Mouse (Mus musculus) intestine, embryonic 15.5 days (tissue): ENCODE measurements at regions not wholly inside any gene's neighbourhood (a gene's known extent, or its start where the extent isn't known, plus 50 kb on each side); places are given as distances from the start of the nearest gene placed in this dataset.
"Not testable (repeated sequence)": the region's sequence is repeated elsewhere in the genome, so short reads cannot be mapped to it uniquely, and the experiment has no call there.

Source experiments
- ATAC-seq: fragments of 200-750 bp; cut with Nextera tagmentation; 2 replicates; pipeline ENCODE4 v1.8.0; 2017; ENCODE audit warnings: moderate TSS enrichment, moderate library complexity
- H3K27ac ChIP-seq: fragments of 300-500 bp; sonication (generic); 2 replicates; pipeline ENCODE4 v1.5.1; 2015; ENCODE audit warnings: mild to moderate bottlenecking, inconsistent platforms
- H3K27me3 ChIP-seq: fragments of 300-500 bp; sonication (generic); replicated peaks from 2 replicates; pipeline ENCODE4 v1.6.1; 2015; ENCODE audit warnings: inconsistent platforms
- H3K36me3 ChIP-seq: fragments of 300-500 bp; sonication (generic); 2 replicates; pipeline ENCODE4 v1.6.1; 2015; ENCODE audit warnings: inconsistent platforms
- H3K4me1 ChIP-seq: fragments of 300-500 bp; sonication (generic); replicated peaks from 2 replicates; pipeline ENCODE4 v1.6.1; 2015; ENCODE audit warnings: inconsistent platforms
- H3K4me2 ChIP-seq: fragments of 300-500 bp; sonication (generic); replicated peaks from 2 replicates; pipeline ENCODE4 v1.6.1; 2015; ENCODE audit warnings: mild to moderate bottlenecking, inconsistent platforms
- H3K4me3 ChIP-seq: fragments of 300-500 bp; sonication (generic); replicated peaks from 2 replicates; pipeline ENCODE4 v1.5.1; 2015; ENCODE audit warnings: inconsistent platforms
- H3K9ac ChIP-seq: fragments of 300-500 bp; sonication (generic); 2 replicates; pipeline ENCODE4 v1.6.1; 2015; ENCODE audit warnings: inconsistent platforms
- H3K9me3 ChIP-seq: fragments of 300-500 bp; sonication (generic); 2 replicates; pipeline ENCODE4 v1.6.1; 2016; ENCODE audit warnings: inconsistent platforms
- WGBS: fragments of 180-500 bp; shearing (Covaris S2); methylation state at CpG from one replicate; pipeline ENCODE4 v1.1.7; 2015; 5-methylcytosine and 5-hydroxymethylcytosine counted together

GRCm38 (mm10) chr1:94582526-94582925 lies 530.2 kb upstream of the Pdcd1 start:
- H3K36me3 ChIP-seq = no peaks in the 10 kb centered on the region
- no peaks in the 10 kb centered on the region for H3K9me3 ChIP-seq
- H3K4me1 ChIP-seq = no peaks in the 10 kb centered on the region
- H3K27me3 ChIP-seq = no peaks in the 10 kb centered on the region
- H3K27ac ChIP-seq = no peak overlapping the region
- ATAC-seq = peak; percentile 43; the same call in 1 of the 2 replicates
- no peak overlapping the region for H3K4me3 ChIP-seq
- no peak overlapping the region for H3K4me2 ChIP-seq
- no peak overlapping the region for H3K9ac ChIP-seq

GRCm38 (mm10) chr1:94581650-94582405 lies 529.5 kb upstream of the Pdcd1 start:
- WGBS = 42% methylated on average over 4 of the region's 4 CpGs
- Histone ChIP-seq H3K4me2 (no peak overlapping the region), H3K9ac (no peak overlapping the region), H3K4me1 (no peaks in the 10 kb centered on the region), H3K9me3 (no peaks in the 10 kb centered on the region), H3K27ac (no peak overlapping the region), H3K4me3 (no peak overlapping the region), H3K36me3 (no peaks in the 10 kb centered on the region), H3K27me3 (no peaks in the 10 kb centered on the region)
- ATAC-seq = no peak; the same call in 1 of the 2 replicates

GRCm38 (mm10) chr1:94532773-94533541 lies 480.6 kb upstream of the Pdcd1 start:
- no peaks in the 10 kb centered on the region for H3K4me1 ChIP-seq
- H3K4me3 ChIP-seq = no peak overlapping the region
- WGBS = 81% methylated on average over 4 of the region's 4 CpGs
- H3K27ac ChIP-seq = no peak overlapping the region
- H3K9me3 ChIP-seq = no peaks in the 10 kb centered on the region
- H3K9ac ChIP-seq = no peak overlapping the region
- no peaks in the 10 kb centered on the region for H3K36me3 ChIP-seq
- H3K27me3 ChIP-seq = no peaks in the 10 kb centered on the region
- ATAC-seq = no peak
- no peak overlapping the region for H3K4me2 ChIP-seq

GRCm38 (mm10) chr1:94504080-94504520 lies 451.7 kb upstream of the Pdcd1 start:
- Histone ChIP-seq H3K4me3 (no peak overlapping the region), H3K27ac (no peak overlapping the region), H3K4me1 (no peaks in the 10 kb centered on the region), H3K36me3 (no peaks in the 10 kb centered on the region), H3K9me3 (no peaks in the 10 kb centered on the region), H3K27me3 (no peaks in the 10 kb centered on the region), H3K9ac (no peak overlapping the region), H3K4me2 (no peak overlapping the region)
- no peak for ATAC-seq
- WGBS = 31% methylated on average over 4 of the region's 4 CpGs

GRCm38 (mm10) chr1:94503379-94504079 lies 451.2 kb upstream of the Pdcd1 start:
- no peaks in the 10 kb centered on the region for H3K27me3 ChIP-seq
- no peak overlapping the region for H3K4me2 ChIP-seq
- no peak for ATAC-seq
- no peaks in the 10 kb centered on the region for H3K9me3 ChIP-seq
- 70% methylated on average over 6 of the region's 6 CpGs for WGBS
- no peaks in the 10 kb centered on the region for H3K4me1 ChIP-seq
- no peak overlapping the region for H3K9ac ChIP-seq
- no peak overlapping the region for H3K27ac ChIP-seq
- H3K36me3 ChIP-seq = no peaks in the 10 kb centered on the region
- no peak overlapping the region for H3K4me3 ChIP-seq

GRCm38 (mm10) chr1:94502066-94502861 lies 449.9 kb upstream of the Pdcd1 start:
- no peak overlapping the region for H3K4me2 ChIP-seq
- no peak overlapping the region for H3K27ac ChIP-seq
- H3K4me3 ChIP-seq = no peak overlapping the region
- H3K36me3 ChIP-seq = no peaks in the 10 kb centered on the region
- no peaks in the 10 kb centered on the region for H3K27me3 ChIP-seq
- H3K4me1 ChIP-seq = no peaks in the 10 kb centered on the region
- 40% methylated on average over 6 of the region's 6 CpGs for WGBS
- no peak for ATAC-seq
- H3K9me3 ChIP-seq = no peaks in the 10 kb centered on the region
- no peak overlapping the region for H3K9ac ChIP-seq

GRCm38 (mm10) chr1:94496992-94497391 lies 444.6 kb upstream of the Pdcd1 start:
- Histone ChIP-seq H3K9ac (no peak overlapping the region), H3K4me3 (no peak overlapping the region), H3K36me3 (no peaks in the 10 kb centered on the region), H3K9me3 (no peaks in the 10 kb centered on the region), H3K27ac (no peak overlapping the region), H3K27me3 (no peaks in the 10 kb centered on the region), H3K4me1 (no peaks in the 10 kb centered on the region), H3K4me2 (no peak overlapping the region)
- 79% methylated on average over 2 of the region's 2 CpGs for WGBS
- no peak for ATAC-seq

- H3K4me2 ChIP-seq = no peak overlapping the region
- 92% methylated on average over 3 of the region's 3 CpGs for WGBS
Measured at GRCm38 (mm10) chr1:94496341-94496740, 444.0 kb upstream of the Pdcd1 start.

GRCm38 (mm10) chr1:94487062-94487461 lies 434.7 kb upstream of the Pdcd1 start:
- Histone ChIP-seq H3K27ac (no peak overlapping the region), H3K36me3 (no peaks in the 10 kb centered on the region), H3K9me3 (no peaks in the 10 kb centered on the region), H3K27me3 (no peaks in the 10 kb centered on the region), H3K9ac (no peak overlapping the region), H3K4me2 (no peak overlapping the region), H3K4me3 (no peak overlapping the region), H3K4me1 (no peaks in the 10 kb centered on the region)
- no peak for ATAC-seq
- WGBS = 79% methylated on average over 3 of the region's 3 CpGs

More at GRCm38 (mm10) chr1:94496341-94496740, 444.0 kb upstream of the Pdcd1 start:
- H3K4me1 ChIP-seq = no peaks in the 10 kb centered on the region
- H3K36me3 ChIP-seq = no peaks in the 10 kb centered on the region
- H3K9ac ChIP-seq = no peak overlapping the region
- no peaks in the 10 kb centered on the region for H3K9me3 ChIP-seq
- no peak for ATAC-seq
- no peaks in the 10 kb centered on the region for H3K27me3 ChIP-seq
- H3K27ac ChIP-seq = no peak overlapping the region
- H3K4me3 ChIP-seq = no peak overlapping the region

- 96% methylated on average over 18 of the region's 18 CpGs for WGBS
- H3K27ac ChIP-seq, H3K9ac ChIP-seq, H3K4me1 ChIP-seq, H3K4me2 ChIP-seq, H3K36me3 ChIP-seq, H3K4me3 ChIP-seq, H3K9me3 ChIP-seq, H3K27me3 ChIP-seq: not testable (repeated sequence)
- ATAC-seq = peak; percentile 97
Measured at GRCm38 (mm10) chr1:94469834-94470233, 417.5 kb upstream of the Pdcd1 start.

- Histone ChIP-seq H3K27me3 (no peaks in the 10 kb centered on the region), H3K4me3 (no peak overlapping the region), H3K9ac (no peak overlapping the region), H3K27ac (no peak overlapping the region), H3K4me1 (no peaks in the 10 kb centered on the region), H3K36me3 (no peaks in the 10 kb centered on the region), H3K4me2 (no peak overlapping the region), H3K9me3 (no peaks in the 10 kb centered on the region)
- no peak for ATAC-seq
- 79% methylated on average over 2 of the region's 2 CpGs for WGBS
Measured at GRCm38 (mm10) chr1:94423731-94424130, 371.4 kb upstream of the Pdcd1 start.

- Histone ChIP-seq H3K9me3 (no peaks in the 10 kb centered on the region), H3K4me1 (no peaks in the 10 kb centered on the region), H3K27me3 (no peaks in the 10 kb centered on the region), H3K36me3 (no peaks in the 10 kb centered on the region), H3K9ac (no peak overlapping the region), H3K27ac (no peak overlapping the region), H3K4me2 (no peak overlapping the region), H3K4me3 (no peak overlapping the region)
- 84% methylated on average over 9 of the region's 9 CpGs for WGBS
- ATAC-seq = no peak
Measured at GRCm38 (mm10) chr1:94413043-94413442, 360.7 kb upstream of the Pdcd1 start.
